Mouse (Mus musculus): ENCODE data around the gene Mapk8ip2. TPM values are rescaled to one million over a fixed set of nuclear protein-coding genes. Genes with fewer than 3 reads are reported as not detected.

Mapk8ip2 gene
- polyA plus RNA-seq, 1 experiment = 0.11 TPM

- TF ChIP-seq CTCF (IDR thresholded peaks at IDR 0.05; ENCODE audit: borderline replicate concordance, control insufficient read depth, extremely low read depth, insufficient read depth, low read length, poor library complexity) (0 out of 2 replicates have a peak, but pooled peaks have one; percentile 10), POLR2A (IDR thresholded peaks at IDR 0.05; ENCODE audit: control insufficient read depth, extremely low read depth, insufficient read depth, low read length, poor library complexity) (no peak)
- Histone ChIP-seq H3K27ac (ENCODE audit: control insufficient read depth, insufficient read depth, low read length) (no peak overlapping the region), H3K27me3 (ENCODE audit: control insufficient read depth, insufficient read depth, low read length) (peaks cover 6% of the 10 kb centered on the region), H3K36me3 (ENCODE audit: control insufficient read depth, insufficient read depth, low read length) (no peaks in the 10 kb centered on the region), H3K4me3 (ENCODE audit: control insufficient read depth, insufficient read depth, low read length) (peak overlapping the region; percentile 52), H3K4me1 (replicated peaks; ENCODE audit: control insufficient read depth, insufficient read depth, low read length) (peaks cover 12% of the 10 kb centered on the region)
- peak; percentile 51 for DNase-seq
- 2% methylated on average over 58 of the region's 60 CpGs for WGBS
Measured at GRCm38 (mm10) chr15:89499784-89500220, 46.1 kb downstream of the Mapk8ip2 start.

- Histone ChIP-seq H3K4me1 (replicated peaks; ENCODE audit: control insufficient read depth, insufficient read depth, low read length) (peaks cover 12% of the 10 kb centered on the region), H3K27me3 (ENCODE audit: control insufficient read depth, insufficient read depth, low read length) (peaks cover 6% of the 10 kb centered on the region), H3K4me3 (ENCODE audit: control insufficient read depth, insufficient read depth, low read length) (peak overlapping the region; percentile 52), H3K36me3 (ENCODE audit: control insufficient read depth, insufficient read depth, low read length) (no peaks in the 10 kb centered on the region), H3K27ac (ENCODE audit: control insufficient read depth, insufficient read depth, low read length) (no peak overlapping the region)
- no peak for DNase-seq
- WGBS = 29% methylated on average over 35 of the region's 35 CpGs
- no peak for TF ChIP-seq CTCF (IDR thresholded peaks at IDR 0.05; ENCODE audit: borderline replicate concordance, control insufficient read depth, extremely low read depth, insufficient read depth, low read length, poor library complexity)
- no peak for TF ChIP-seq POLR2A (IDR thresholded peaks at IDR 0.05; ENCODE audit: control insufficient read depth, extremely low read depth, insufficient read depth, low read length, poor library complexity)
Measured at GRCm38 (mm10) chr15:89500221-89500791, 46.6 kb downstream of the Mapk8ip2 start.

DNA sequence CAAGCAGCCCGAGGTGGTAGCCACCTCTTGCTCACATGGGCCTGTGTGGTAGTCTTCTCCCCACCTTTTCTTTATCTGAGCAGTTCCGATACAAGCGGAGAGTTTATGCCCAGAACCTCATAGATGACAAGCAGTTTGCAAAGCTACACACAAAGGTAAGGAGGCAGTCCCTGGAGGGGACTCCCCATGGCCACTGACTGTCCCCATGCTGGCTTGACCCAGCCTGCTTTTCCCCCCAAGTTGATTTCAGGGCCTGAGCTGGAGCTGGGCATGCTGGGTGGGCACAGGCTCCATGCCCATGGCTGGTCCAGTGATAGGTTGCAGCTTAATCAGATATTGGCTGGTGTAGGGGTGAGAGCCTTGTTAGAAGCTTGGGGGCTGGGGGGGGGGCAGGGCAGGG lies 47.6 kb downstream of the Mapk8ip2 start:
- TF ChIP-seq CTCF (IDR thresholded peaks at IDR 0.05; ENCODE audit: borderline replicate concordance, control insufficient read depth, extremely low read depth, insufficient read depth, low read length, poor library complexity) = no peak
- no peak for TF ChIP-seq POLR2A (IDR thresholded peaks at IDR 0.05; ENCODE audit: control insufficient read depth, extremely low read depth, insufficient read depth, low read length, poor library complexity)
- Histone ChIP-seq H3K36me3 (ENCODE audit: control insufficient read depth, insufficient read depth, low read length) (no peaks in the 10 kb centered on the region), H3K27me3 (ENCODE audit: control insufficient read depth, insufficient read depth, low read length) (peaks cover 6% of the 10 kb centered on the region), H3K27ac (ENCODE audit: control insufficient read depth, insufficient read depth, low read length) (no peak overlapping the region), H3K4me3 (ENCODE audit: control insufficient read depth, insufficient read depth, low read length) (no peak overlapping the region), H3K4me1 (replicated peaks; ENCODE audit: control insufficient read depth, insufficient read depth, low read length) (peaks cover 12% of the 10 kb centered on the region)
- no peak for DNase-seq
- WGBS = 89% methylated on average over 3 of the region's 3 CpGs

DNA sequence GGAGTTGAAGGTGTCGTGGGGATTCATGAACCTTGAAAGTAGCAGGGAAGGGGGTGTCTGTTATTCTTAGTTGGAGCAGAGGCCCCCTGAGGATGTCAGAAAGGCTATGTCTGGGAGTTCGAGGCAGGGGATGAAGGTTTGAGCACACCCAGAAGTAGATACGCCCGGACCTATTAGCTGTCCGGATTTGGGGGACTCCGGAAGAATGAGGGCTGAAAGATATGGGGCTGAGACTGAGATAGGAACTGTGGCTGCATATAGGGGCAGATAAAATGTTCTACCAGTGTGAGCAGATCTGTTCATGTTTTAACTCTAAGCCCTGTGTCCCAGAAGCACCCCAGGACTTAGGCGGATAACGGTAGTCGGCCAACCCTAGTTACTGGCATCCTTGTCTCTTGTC lies 51.1 kb downstream of the Mapk8ip2 start:
- Histone ChIP-seq H3K4me3 (ENCODE audit: control insufficient read depth, insufficient read depth, low read length) (no peak overlapping the region), H3K4me1 (replicated peaks; ENCODE audit: control insufficient read depth, insufficient read depth, low read length) (0 out of 2 replicates have a peak, but pooled peaks cover 2% of the 10 kb centered on the region), H3K27ac (ENCODE audit: control insufficient read depth, insufficient read depth, low read length) (no peak overlapping the region), H3K36me3 (ENCODE audit: control insufficient read depth, insufficient read depth, low read length) (no peaks in the 10 kb centered on the region), H3K27me3 (ENCODE audit: control insufficient read depth, insufficient read depth, low read length) (no peaks in the 10 kb centered on the region; the same call in 1 of the 2 replicates)
- WGBS = 96% methylated on average over 9 of the region's 9 CpGs
- TF ChIP-seq POLR2A (IDR thresholded peaks at IDR 0.05; ENCODE audit: control insufficient read depth, extremely low read depth, insufficient read depth, low read length, poor library complexity) (no peak), CTCF (IDR thresholded peaks at IDR 0.05; ENCODE audit: borderline replicate concordance, control insufficient read depth, extremely low read depth, insufficient read depth, low read length, poor library complexity) (no peak)
- DNase-seq = no peak

GRCm38 (mm10) chr15:89507751-89508150 lies 54.0 kb downstream of the Mapk8ip2 start:
- H3K27me3 ChIP-seq (ENCODE audit: control insufficient read depth, insufficient read depth, low read length) = no peaks in the 10 kb centered on the region
- no peaks in the 10 kb centered on the region for H3K36me3 ChIP-seq (ENCODE audit: control insufficient read depth, insufficient read depth, low read length)
- TF ChIP-seq CTCF (IDR thresholded peaks at IDR 0.05; ENCODE audit: borderline replicate concordance, control insufficient read depth, extremely low read depth, insufficient read depth, low read length, poor library complexity) = no peak
- TF ChIP-seq POLR2A (IDR thresholded peaks at IDR 0.05; ENCODE audit: control insufficient read depth, extremely low read depth, insufficient read depth, low read length, poor library complexity) = no peak
- no peaks in the 10 kb centered on the region for H3K4me1 ChIP-seq (replicated peaks; ENCODE audit: control insufficient read depth, insufficient read depth, low read length)
- H3K4me3 ChIP-seq (ENCODE audit: control insufficient read depth, insufficient read depth, low read length) = no peak overlapping the region
- no peak overlapping the region for H3K27ac ChIP-seq (ENCODE audit: control insufficient read depth, insufficient read depth, low read length)
- 73% methylated on average over 8 of the region's 8 CpGs for WGBS
- DNase-seq = no peak

- H3K4me1 ChIP-seq (replicated peaks; ENCODE audit: control insufficient read depth, insufficient read depth, low read length) = no peaks in the 10 kb centered on the region
- no peaks in the 10 kb centered on the region for H3K27me3 ChIP-seq (ENCODE audit: control insufficient read depth, insufficient read depth, low read length)
- TF ChIP-seq CTCF (IDR thresholded peaks at IDR 0.05; ENCODE audit: borderline replicate concordance, control insufficient read depth, extremely low read depth, insufficient read depth, low read length, poor library complexity) (no peak), POLR2A (IDR thresholded peaks at IDR 0.05; ENCODE audit: control insufficient read depth, extremely low read depth, insufficient read depth, low read length, poor library complexity) (no peak)
- H3K27ac ChIP-seq (ENCODE audit: control insufficient read depth, insufficient read depth, low read length) = no peak overlapping the region
- no peak overlapping the region for H3K4me3 ChIP-seq (ENCODE audit: control insufficient read depth, insufficient read depth, low read length)
- H3K36me3 ChIP-seq (ENCODE audit: control insufficient read depth, insufficient read depth, low read length) = no peaks in the 10 kb centered on the region
- DNase-seq = no peak
- 38% methylated on average over 4 of the region's 4 CpGs for WGBS
Measured at GRCm38 (mm10) chr15:89512679-89513078, 59.0 kb downstream of the Mapk8ip2 start.

Other genes with a start within 250 kb of the Mapk8ip2 start
- 299 and 592 TPM in 2 replicates for gene Ppp6r2, start 242.4 kb upstream of the Mapk8ip2 start, polyA plus RNA-seq (2012; rRNA removed)
- 899 TPM in 2 replicates for gene Sbf1, start 138.6 kb upstream of the Mapk8ip2 start, polyA plus RNA-seq (2012; rRNA removed)
- gene Adm2, start 131.2 kb upstream of the Mapk8ip2 start, polyA plus RNA-seq (2012; rRNA removed) = 4.4 and 5.3 TPM in 2 replicates
- 0.82 and 2.7 TPM in 2 replicates for gene Miox, start 119.5 kb upstream of the Mapk8ip2 start, polyA plus RNA-seq (2012; rRNA removed)
- gene Lmf2, start 98.3 kb upstream of the Mapk8ip2 start, polyA plus RNA-seq (2012; rRNA removed) = 129 and 146 TPM in 2 replicates
- gene Ncaph2, start 98.2 kb upstream of the Mapk8ip2 start, polyA plus RNA-seq (2012; rRNA removed) = 351 and 370 TPM in 2 replicates
- 37.4 and 43.3 TPM in 2 replicates for gene Sco2, start 80.1 kb upstream of the Mapk8ip2 start, polyA plus RNA-seq (2012; rRNA removed)
- 5.9 and 7.8 TPM in 2 replicates for gene Tymp, start 76.9 kb upstream of the Mapk8ip2 start, polyA plus RNA-seq (2012; rRNA removed)
- gene Odf3b, start 74.6 kb upstream of the Mapk8ip2 start, polyA plus RNA-seq (2012; rRNA removed) = 21.1 and 21.9 TPM in 2 replicates
- gene Klhdc7b, start 69.0 kb upstream of the Mapk8ip2 start, polyA plus RNA-seq (2012; rRNA removed) = 0.08 and 0.13 TPM in 2 replicates
- not detected in 2 replicates for gene Syce3, start 43.4 kb upstream of the Mapk8ip2 start, polyA plus RNA-seq (2012; rRNA removed)
- 47.0 and 76.6 TPM in 2 replicates for gene Cpt1b, start 28.1 kb upstream of the Mapk8ip2 start, polyA plus RNA-seq (2012; rRNA removed)
- 1.8 and 2.2 TPM in 2 replicates for gene C730034F03Rik, start 24.3 kb upstream of the Mapk8ip2 start, polyA plus RNA-seq (2012; rRNA removed)
- 3.2 TPM in 2 replicates for gene Gm44502, start 24.2 kb upstream of the Mapk8ip2 start, polyA plus RNA-seq (2012; rRNA removed)
- 92.0 and 99.8 TPM in 2 replicates for gene Chkb, start 24.0 kb upstream of the Mapk8ip2 start, polyA plus RNA-seq (2012; rRNA removed)
- 37.9 and 43.0 TPM in 2 replicates for gene Arsa, start 23.5 kb downstream of the Mapk8ip2 start, polyA plus RNA-seq (2012; rRNA removed)
- 6.8 and 8.2 TPM in 2 replicates for gene Shank3, start 45.7 kb downstream of the Mapk8ip2 start, polyA plus RNA-seq (2012; rRNA removed)
- gene Acr, start 114.4 kb downstream of the Mapk8ip2 start, polyA plus RNA-seq (2012; rRNA removed) = 0.15 and 0.16 TPM in 2 replicates
- gene Rabl2, start 138.0 kb downstream of the Mapk8ip2 start, polyA plus RNA-seq (2012; rRNA removed) = 9.6 and 10.2 TPM in 2 replicates